Mouse (Mus musculus): ENCODE data around the gene Arhgdib.

DNA sequence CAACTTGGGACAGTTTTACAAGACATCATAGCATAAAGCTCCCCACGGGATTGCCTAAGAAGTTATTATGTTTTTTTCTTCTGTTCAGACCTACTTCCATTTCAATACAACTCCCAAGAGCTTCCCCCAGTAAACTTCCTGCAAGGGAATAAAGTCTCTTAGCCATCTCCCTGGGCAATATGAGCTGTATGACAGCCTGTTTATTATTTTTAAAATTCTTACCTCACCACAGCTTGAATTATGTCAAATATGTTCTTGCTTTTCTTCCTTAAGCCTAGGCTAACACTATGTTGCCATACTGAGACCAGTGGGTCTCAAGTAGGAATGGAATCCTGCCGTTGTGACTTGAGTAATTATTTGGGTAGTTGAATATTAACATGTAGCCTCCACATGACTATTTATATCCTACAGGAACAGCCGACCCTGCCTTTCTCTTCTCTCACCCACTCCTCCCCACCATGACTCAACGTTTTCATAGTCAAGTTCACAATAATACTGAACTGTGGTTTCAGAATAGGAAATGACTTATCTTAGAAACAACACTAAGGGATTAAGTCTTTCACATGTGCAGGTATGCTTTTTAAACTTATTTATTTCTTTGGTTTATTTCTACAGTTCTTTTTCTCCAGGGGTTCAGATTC is 41.2 kb downstream of the Arhgdib start:
- TF ChIP-seq POLR2A (IDR thresholded peaks at IDR 0.05; ENCODE audit: borderline replicate concordance, insufficient read depth, low read length) = no peak
- TF ChIP-seq CTCF (IDR thresholded peaks at IDR 0.05; ENCODE audit: borderline replicate concordance, insufficient read depth, low read depth, low read length) = no peak
